ENCODE assay signal across 16 mouse cellular contexts in the genomic region with DNA sequence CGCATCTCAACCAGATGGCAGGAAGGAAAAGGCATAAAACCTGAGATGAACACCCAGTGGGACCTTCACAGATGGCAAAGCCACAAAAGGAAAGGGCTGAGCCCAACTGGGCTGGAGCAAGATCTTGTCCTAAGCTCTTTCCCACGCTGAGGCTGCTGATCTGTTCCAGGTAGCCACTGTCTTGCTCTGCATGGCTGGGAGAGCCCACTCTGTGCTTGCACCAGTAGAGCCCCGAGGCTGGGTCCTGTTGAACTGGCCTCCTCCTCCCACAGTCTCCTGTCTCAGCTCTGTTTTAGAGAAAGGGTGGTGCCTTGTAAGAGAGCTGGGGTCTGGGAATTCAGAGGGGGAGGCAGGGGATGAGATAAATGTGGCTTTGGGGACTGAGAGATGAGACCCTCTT. TPM values are rescaled to one million over a fixed set of nuclear protein-coding genes. Genes with fewer than 3 reads are reported as not detected.
A peak's percentile ranks its signal among the peaks of the same experiment; 100 is the strongest.
DNase-seq lines count a peak whose midpoint lies in the region; ATAC-seq and TF ChIP-seq lines count a peak whose summit lies in the region.
"Had no signal": no experiment of that assay in that cellular context is flagged by ENCODE, and none has a peak within 500 bp of the region (broad histone marks: within the 10 kb centered on the region; RNA-seq: fewer than 3 reads in every experiment).

No protein-coding gene starts in this region.

- H3K79me2 ChIP-seq in heart, adult 2 months (replicated peaks; ENCODE audit: control insufficient read depth, insufficient read depth, low read length) = no peaks in the 10 kb centered on the region; the same call in none of the 2 replicates

- peak in 1 of 2 experiments; percentile 45 for DNase-seq in heart, adult 2 months
- no peak for DNase-seq in heart, adult 8-10 months (ENCODE audit: low spot score)
- DNase-seq in kidney, postnatal 0 days (ENCODE audit: low spot score) = no peak
- DNase-seq in kidney, adult 11 months = no peak
- DNase-seq in embryonic facial prominence, embryonic 10.5 days (ENCODE audit: low spot score) = no peak
- no peak for DNase-seq in liver, embryonic 13.5 days
- DNase-seq in cerebellum, postnatal 25 days = no peak
- DNase-seq in hindbrain, embryonic 14.5 days (ENCODE audit: low spot score) = no peak
- DNase-seq: adrenal gland, postnatal 36 days; B cell, adult 2 months; kidney, postnatal 36 days had no signal

- 18% methylated on average over 3 of the region's 3 CpGs for WGBS in heart, adult 2 months
- 16% methylated on average over 3 of the region's 3 CpGs for WGBS in kidney, postnatal 0 days
- WGBS in embryonic facial prominence, embryonic 10.5 days = 19% methylated on average over 3 of the region's 3 CpGs
- WGBS in liver, embryonic 13.5 days (ENCODE audit: insufficient replicate concordance) = 28% methylated on average over 3 of the region's 3 CpGs
- WGBS in hindbrain, embryonic 14.5 days = 23% methylated on average over 3 of the region's 3 CpGs

- peak overlapping the region; percentile 4; the same call in 1 of the 2 replicates for H3K9ac ChIP-seq in heart, adult 2 months (ENCODE audit: low read depth, low read length)
- H3K9ac ChIP-seq in kidney, postnatal 0 days (ENCODE audit: low read depth, low read length) = peak overlapping the region; percentile 44
- H3K9ac ChIP-seq in liver, embryonic 13.5 days = no peak overlapping the region
- H3K9ac ChIP-seq in hindbrain, embryonic 14.5 days = no peak overlapping the region
- H3K9ac ChIP-seq: hindbrain, embryonic 13.5 days; limb, embryonic 13.5 days had no signal

- H3K4me2 ChIP-seq in kidney, postnatal 0 days (ENCODE audit: low read length) = peak overlapping the region; percentile 97
- H3K4me2 ChIP-seq in liver, embryonic 13.5 days = peak overlapping the region; percentile 35
- H3K4me2 ChIP-seq in hindbrain, embryonic 14.5 days (replicated peaks) = no peak overlapping the region
- H3K4me2 ChIP-seq: hindbrain, embryonic 13.5 days had no signal

- no peaks in the 10 kb centered on the region for H3K36me3 ChIP-seq in heart, adult 2 months (ENCODE audit: control insufficient read depth, insufficient read depth, low read length)
- H3K36me3 ChIP-seq in kidney, postnatal 0 days (ENCODE audit: insufficient read depth, low read length) = no peaks in the 10 kb centered on the region
- H3K36me3 ChIP-seq in embryonic facial prominence, embryonic 10.5 days (replicated peaks) = 0 out of 2 replicates have a peak, but pooled peaks cover 3% of the 10 kb centered on the region
- no peaks in the 10 kb centered on the region for H3K36me3 ChIP-seq in liver, embryonic 13.5 days
- H3K36me3 ChIP-seq in hindbrain, embryonic 14.5 days (replicated peaks; ENCODE audit: control insufficient read depth, insufficient read depth) = no peaks in the 10 kb centered on the region
- H3K36me3 ChIP-seq: G1E; hindbrain, embryonic 13.5 days; limb, embryonic 13.5 days had no signal

- no peak for TF ChIP-seq POLR2A in heart, adult 2 months (IDR thresholded peaks at IDR 0.05; ENCODE audit: insufficient read depth, low read depth, low read length)

- no peaks in the 10 kb centered on the region for H3K27me3 ChIP-seq in heart, adult 2 months (ENCODE audit: control insufficient read depth, insufficient read depth, low read length)
- H3K27me3 ChIP-seq in kidney, postnatal 0 days (ENCODE audit: insufficient read depth, low read length) = no peaks in the 10 kb centered on the region
- peaks cover 56% of the 10 kb centered on the region for H3K27me3 ChIP-seq in embryonic facial prominence, embryonic 10.5 days (replicated peaks; ENCODE audit: low read depth, poor library complexity, severe bottlenecking)
- H3K27me3 ChIP-seq in liver, embryonic 13.5 days = peaks cover 35% of the 10 kb centered on the region
- peaks cover 10% of the 10 kb centered on the region for H3K27me3 ChIP-seq in hindbrain, embryonic 14.5 days (ENCODE audit: control insufficient read depth, insufficient read depth, low read length)

- H3K4me1 ChIP-seq in heart, adult 2 months (ENCODE audit: control insufficient read depth, insufficient read depth, low read length) = peaks cover 20% of the 10 kb centered on the region
- peaks cover 41% of the 10 kb centered on the region for H3K4me1 ChIP-seq in kidney, postnatal 0 days (replicated peaks; ENCODE audit: insufficient read depth, low read length)
- peaks cover 75% of the 10 kb centered on the region for H3K4me1 ChIP-seq in embryonic facial prominence, embryonic 10.5 days
- H3K4me1 ChIP-seq in liver, embryonic 13.5 days (replicated peaks) = peaks cover 37% of the 10 kb centered on the region
- H3K4me1 ChIP-seq in hindbrain, embryonic 14.5 days (replicated peaks; ENCODE audit: control insufficient read depth, insufficient read depth, low read length) = peaks cover 17% of the 10 kb centered on the region

- no peak for ATAC-seq in kidney, postnatal 0 days (replicated peaks; ENCODE audit: low FRiP score, low read depth)
- ATAC-seq in liver, embryonic 13.5 days (ENCODE audit: low read depth) = no peak
- ATAC-seq in hindbrain, embryonic 14.5 days (ENCODE audit: low FRiP score) = no peak

- TF ChIP-seq CTCF in heart, adult 2 months (IDR thresholded peaks at IDR 0.05) = no peak
- TF ChIP-seq CTCF in kidney, postnatal 0 days (IDR thresholded peaks at IDR 0.05; ENCODE audit: low read depth) = no peak

- H3K4me3 ChIP-seq in heart, adult 2 months = no peak overlapping the region; the same call in 1 of the 2 replicates
- H3K4me3 ChIP-seq in kidney, postnatal 0 days (replicated peaks; ENCODE audit: low read depth, low read length) = peak overlapping the region; percentile 74; the same call in 1 of the 2 replicates
- H3K4me3 ChIP-seq in embryonic facial prominence, embryonic 10.5 days = no peak overlapping the region
- no peak overlapping the region for H3K4me3 ChIP-seq in liver, embryonic 13.5 days (replicated peaks)
- no peak overlapping the region for H3K4me3 ChIP-seq in hindbrain, embryonic 14.5 days (replicated peaks; ENCODE audit: low read length)
- H3K4me3 ChIP-seq: hindbrain, embryonic 13.5 days; limb, embryonic 13.5 days had no signal

- H3K9me3 ChIP-seq in kidney, postnatal 0 days (replicated peaks; ENCODE audit: low read length) = no peaks in the 10 kb centered on the region
- H3K9me3 ChIP-seq in embryonic facial prominence, embryonic 10.5 days = no peaks in the 10 kb centered on the region
- H3K9me3 ChIP-seq in liver, embryonic 13.5 days (replicated peaks) = no peaks in the 10 kb centered on the region
- H3K9me3 ChIP-seq in hindbrain, embryonic 14.5 days (ENCODE audit: control insufficient read depth, low read length) = no peaks in the 10 kb centered on the region
- H3K9me3 ChIP-seq: hindbrain, embryonic 13.5 days; limb, embryonic 13.5 days had no signal

- no peak for TF ChIP-seq EP300 in heart, adult 2 months (IDR thresholded peaks at IDR 0.05; ENCODE audit: insufficient read depth, low read depth, low read length)

- intact Hi-C loops in heart, adult 2 months (cut with DNase I) = no loop called here

- H3K27ac ChIP-seq in heart, adult 2 months = peak overlapping the region; percentile 49
- H3K27ac ChIP-seq in kidney, postnatal 0 days = peak overlapping the region; percentile 65
- H3K27ac ChIP-seq in embryonic facial prominence, embryonic 10.5 days (replicated peaks) = 0 out of 2 replicates have a peak overlapping the region, but pooled peaks have one; percentile 1
- H3K27ac ChIP-seq in liver, embryonic 13.5 days = no peak overlapping the region
- H3K27ac ChIP-seq in hindbrain, embryonic 14.5 days = no peak overlapping the region
- H3K27ac ChIP-seq: hindbrain, embryonic 13.5 days; limb, embryonic 13.5 days had no signal

RNA-seq across cellular contexts. Expression of a gene that starts 4.4 kb away (rescaled TPM):
- 10 to 100 TPM; 13.1 to 14.3 TPM for total RNA-seq in heart, adult 2 months (2021)
- 12.7 and 18.9 TPM in 2 replicates for polyA plus RNA-seq in heart, adult 2 months (2012; rRNA removed)
- 10 to 100 TPM; 13.6 to 18.9 (median 16.5) TPM for total RNA-seq in heart, adult 8-10 months (2022)
- polyA plus RNA-seq in kidney, postnatal 0 days (2015; fragmentation: Nextera tagmentation; extraction: Ambion mirVana) = 112 and 129 TPM in 2 replicates
- 16.4 and 16.6 TPM in 2 replicates for polyA plus RNA-seq in embryonic facial prominence, embryonic 10.5 days (2016; fragmentation: Nextera tagmentation; extraction: Ambion mirVana)
- 5.4 and 5.5 TPM in 2 replicates for polyA plus RNA-seq in liver, embryonic 13.5 days (2015; fragmentation: Nextera tagmentation; extraction: Ambion mirVana)
- polyA plus RNA-seq in hindbrain, embryonic 14.5 days (2014; fragmentation: Nextera tagmentation; extraction: Ambion mirVana) = 4.6 and 4.8 TPM in 2 replicates
- total RNA-seq: megakaryocyte progenitor cell, adult 5-6 weeks; monocyte, adult 5-6 weeks had no signal
- polyA plus RNA-seq: G1E had no signal

RNA-seq across cellular contexts. Expression of a gene that starts 28.2 kb away (rescaled TPM):
- total RNA-seq in heart, adult 2 months (2021) = not detected
- 0.20 TPM in 1 of 2 replicates, not detected in the other for polyA plus RNA-seq in heart, adult 2 months (2012; rRNA removed)
- under 1 TPM in 2 of 4 experiments, not detected in 2; 0.32 to 0.44 TPM for total RNA-seq in heart, adult 8-10 months (2022)
- polyA plus RNA-seq in kidney, postnatal 0 days (2015; fragmentation: Nextera tagmentation; extraction: Ambion mirVana) = 3.3 and 3.8 TPM in 2 replicates
- polyA plus RNA-seq in embryonic facial prominence, embryonic 10.5 days (2016; fragmentation: Nextera tagmentation; extraction: Ambion mirVana) = 0.10 TPM in 1 of 2 replicates, not detected in the other
- polyA plus RNA-seq in liver, embryonic 13.5 days (2015; fragmentation: Nextera tagmentation; extraction: Ambion mirVana) = not detected in 2 replicates
- polyA plus RNA-seq in hindbrain, embryonic 14.5 days (2014; fragmentation: Nextera tagmentation; extraction: Ambion mirVana) = 0.11 TPM in 1 of 2 replicates, not detected in the other
- total RNA-seq: megakaryocyte progenitor cell, adult 5-6 weeks; monocyte, adult 5-6 weeks had no signal
- polyA plus RNA-seq: G1E; hindbrain, embryonic 13.5 days had no signal

RNA-seq across cellular contexts. Expression of a gene that starts 34.1 kb away (rescaled TPM):
- 10 to 100 TPM; 42.7 to 46.1 TPM for total RNA-seq in heart, adult 2 months (2021)
- 21.8 and 30.6 TPM in 2 replicates for polyA plus RNA-seq in heart, adult 2 months (2012; rRNA removed)
- total RNA-seq in heart, adult 8-10 months (2022) = 10 to 100 TPM; 42.4 to 49.4 (median 45.9) TPM
- polyA plus RNA-seq in kidney, postnatal 0 days (2015; fragmentation: Nextera tagmentation; extraction: Ambion mirVana) = 107 and 109 TPM in 2 replicates
- 257 and 263 TPM in 2 replicates for polyA plus RNA-seq in embryonic facial prominence, embryonic 10.5 days (2016; fragmentation: Nextera tagmentation; extraction: Ambion mirVana)
- polyA plus RNA-seq in liver, embryonic 13.5 days (2015; fragmentation: Nextera tagmentation; extraction: Ambion mirVana) = 129 and 138 TPM in 2 replicates
- 54.1 and 63.3 TPM in 2 replicates for polyA plus RNA-seq in hindbrain, embryonic 14.5 days (2014; fragmentation: Nextera tagmentation; extraction: Ambion mirVana)

RNA-seq across cellular contexts. Expression of a gene that starts 44.8 kb away (rescaled TPM):
- total RNA-seq in heart, adult 2 months (2021) = not detected
- 0.49 TPM in 1 of 2 replicates, not detected in the other for polyA plus RNA-seq in heart, adult 2 months (2012; rRNA removed)
- total RNA-seq in heart, adult 8-10 months (2022) = under 1 TPM in 1 of 4 experiments, not detected in 3; 0.28 TPM
- 4.6 and 5.1 TPM in 2 replicates for polyA plus RNA-seq in kidney, postnatal 0 days (2015; fragmentation: Nextera tagmentation; extraction: Ambion mirVana)
- polyA plus RNA-seq in embryonic facial prominence, embryonic 10.5 days (2016; fragmentation: Nextera tagmentation; extraction: Ambion mirVana) = 6.3 and 7.2 TPM in 2 replicates
- not detected in 2 replicates for polyA plus RNA-seq in liver, embryonic 13.5 days (2015; fragmentation: Nextera tagmentation; extraction: Ambion mirVana)
- polyA plus RNA-seq in hindbrain, embryonic 14.5 days (2014; fragmentation: Nextera tagmentation; extraction: Ambion mirVana) = 9.9 and 10.1 TPM in 2 replicates
- total RNA-seq: G1E; megakaryocyte progenitor cell, adult 5-6 weeks; monocyte, adult 5-6 weeks had no signal
- polyA plus RNA-seq: G1E had no signal

Comparison
In these comparisons a context has a peak if more than half of its experiments do, and no peak if none do; other contexts are left out.
1. H3K27ac ChIP-seq: peak in heart, adult 2 months (single experiment), kidney, postnatal 0 days (single experiment) and embryonic facial prominence, embryonic 10.5 days (single experiment); none in liver, embryonic 13.5 days (single experiment) and hindbrain, embryonic 14.5 days (single experiment).
2. H3K9ac ChIP-seq: peak in heart, adult 2 months (single experiment) and kidney, postnatal 0 days (single experiment); none in liver, embryonic 13.5 days (single experiment) and hindbrain, embryonic 14.5 days (single experiment).